Mouse (Mus musculus) thymus, postnatal 25 days (tissue): Measurements from ENCODE around the gene Tspyl3.
"Not testable (repeated sequence)": the region's sequence is repeated elsewhere in the genome, so short reads cannot be mapped to it uniquely, and the experiment has no call there.

Source experiments
- DNase-seq: peaks from one replicate; pipeline ENCODE4 v3.0.0; 2022

Gene Tspyl3

GRCm38 (mm10) chr2:153224946-153225594 lies at the start of gene Tspyl3:
Tspyl3 (minus strand) TSS chr2:153225441.
- DNase-seq, result peak; percentile 81

- no peak for DNase-seq
Observed at GRCm38 (mm10) chr2:153274919-153275247, 49.6 kb upstream of the Tspyl3 start.

- DNase-seq, result not testable (repeated sequence)
Observed at GRCm38 (mm10) chr2:153274200-153274918, 49.1 kb upstream of the Tspyl3 start.

- DNase-seq, result not testable (repeated sequence)
Observed at GRCm38 (mm10) chr2:153270231-153270915, 45.1 kb upstream of the Tspyl3 start.

GRCm38 (mm10) chr2:153267331-153267730 lies 42.1 kb upstream of the Tspyl3 start:
- DNase-seq, result no peak

- peak; percentile 72 for DNase-seq
Observed at GRCm38 (mm10) chr2:153263053-153263452, 37.8 kb upstream of the Tspyl3 start.

GRCm38 (mm10) chr2:153259864-153260674 lies 34.8 kb upstream of the Tspyl3 start:
- DNase-seq, result peak; percentile 61

- DNase-seq, result no peak
Observed at GRCm38 (mm10) chr2:153259030-153259863, 34.0 kb upstream of the Tspyl3 start.

- DNase-seq, result no peak
Observed at GRCm38 (mm10) chr2:153256604-153257003, 31.4 kb upstream of the Tspyl3 start.

GRCm38 (mm10) chr2:153249751-153250150 lies 24.5 kb upstream of the Tspyl3 start:
- no peak for DNase-seq

GRCm38 (mm10) chr2:153242156-153242555 lies 16.9 kb upstream of the Tspyl3 start:
- DNase-seq, result no peak

- peak; percentile 94 for DNase-seq
Observed at GRCm38 (mm10) chr2:153241250-153242014, 16.2 kb upstream of the Tspyl3 start, which contains the start of the genes Plagl2 and Pofut1. Plagl2 (minus strand) TSS chr2:153241426. Pofut1 (plus strand) TSS chr2:153241533.

- DNase-seq, result peak; percentile 71
Observed at GRCm38 (mm10) chr2:153240701-153241235, 15.5 kb upstream of the Tspyl3 start.

- DNase-seq, result no peak
Observed at GRCm38 (mm10) chr2:153239860-153240480, 14.7 kb upstream of the Tspyl3 start.

- DNase-seq, result no peak
Observed at GRCm38 (mm10) chr2:153239021-153239859, 14.0 kb upstream of the Tspyl3 start.

GRCm38 (mm10) chr2:153238406-153238805 lies 13.2 kb upstream of the Tspyl3 start:
- DNase-seq, result no peak

GRCm38 (mm10) chr2:153237891-153238290 lies 12.7 kb upstream of the Tspyl3 start:
- no peak for DNase-seq

GRCm38 (mm10) chr2:153237193-153237592 lies 12.0 kb upstream of the Tspyl3 start:
- no peak for DNase-seq

GRCm38 (mm10) chr2:153228523-153228922 lies 3.3 kb upstream of the Tspyl3 start:
- no peak for DNase-seq
